Mouse (Mus musculus) natural killer cell, adult 2 months (primary cell): ENCODE results near the gene Gm7861.
"Not testable (repeated sequence)": the region's sequence is repeated elsewhere in the genome, so short reads cannot be mapped to it uniquely, and the experiment has no call there.

ENCODE experiments used
- DNase-seq, 2 experiments: peaks; one replicate each; pipeline ENCODE4 v3.0.0; 2022; ENCODE audit warnings: low spot score in 2 of 2

The Gm7861 gene

GRCm38 (mm10) chr8:21594408-21594807, at the start of gene Gm7861:
Gm7861 (minus strand) TSS chr8:21594508.
- DNase-seq = not testable (repeated sequence)

- DNase-seq = not testable (repeated sequence)
Measured at GRCm38 (mm10) chr8:21617883-21618282, 23.6 kb upstream of the Gm7861 start, which contains the start of gene Defa26. Defa26 (plus strand) TSS chr8:21618183.

GRCm38 (mm10) chr8:21582706-21583105, 11.6 kb downstream of the Gm7861 start, which contains the start of gene Defa28:
Defa28 (plus strand) TSS chr8:21583006.
- not testable (repeated sequence) for DNase-seq

- not testable (repeated sequence) for DNase-seq
Measured at GRCm38 (mm10) chr8:21565086-21565485, 29.2 kb downstream of the Gm7861 start, which contains the start of gene Defa37. Defa37 (plus strand) TSS chr8:21565386.
